Mouse (Mus musculus): ENCODE measurements around the gene Tedc2. TPM values are rescaled to one million over a fixed set of nuclear protein-coding genes. Genes with fewer than 3 reads are reported as not detected.

Tedc2 gene
- polyA plus RNA-seq, 1 experiment from 2014 or later: 14.8 TPM

DNA sequence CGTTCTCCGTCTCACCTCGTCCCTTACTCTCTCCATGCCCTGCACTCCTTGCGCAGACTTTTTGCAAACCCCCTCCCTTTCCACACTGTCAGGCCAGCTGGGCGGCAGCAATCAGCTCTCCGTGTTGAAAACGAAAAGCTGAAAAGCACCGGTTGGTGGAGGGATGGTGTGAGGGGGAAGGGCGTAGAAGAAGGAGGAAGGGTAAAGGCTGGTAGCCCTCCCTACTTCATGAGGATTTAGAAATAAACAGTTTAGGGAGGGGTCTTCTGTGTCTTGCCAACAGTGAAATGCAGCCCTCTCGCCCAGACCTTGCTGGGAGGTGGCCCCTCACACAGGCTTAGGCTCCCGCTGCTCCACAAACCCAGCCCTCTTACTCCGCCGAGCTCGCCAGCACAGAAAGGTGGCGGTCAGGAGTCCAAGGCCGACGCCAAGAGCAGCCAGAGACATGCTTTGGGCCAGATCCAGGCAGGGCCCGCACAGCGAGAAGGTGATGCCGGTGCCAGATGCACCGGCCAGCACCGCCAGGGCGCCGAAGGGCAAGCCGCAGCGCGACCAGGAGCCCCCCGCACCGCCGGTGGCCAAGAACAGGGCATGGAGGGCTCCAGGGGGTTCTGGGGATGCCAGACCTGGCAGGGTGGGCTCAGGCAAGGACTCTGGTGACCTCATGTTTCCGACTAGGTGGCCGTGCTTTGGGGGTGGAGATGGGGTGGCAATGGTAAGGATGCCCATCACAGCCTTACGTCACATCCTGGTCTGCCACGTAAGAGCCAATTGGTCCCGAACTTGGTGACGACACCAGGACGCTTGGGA is 8.8 kb downstream of the Tedc2 start:
- H3K9me3 ChIP-seq (replicated peaks): no peaks in the 10 kb centered on the region
- H3K27ac ChIP-seq: peak overlapping the region; percentile 68
- H3K36me3 ChIP-seq (ENCODE audit: poor library complexity, severe bottlenecking): peaks cover 22% of the 10 kb centered on the region
- peak; percentile 67 for ATAC-seq
- H3K9ac ChIP-seq: peak overlapping the region; percentile 82
- H3K27me3 ChIP-seq: peaks cover 31% of the 10 kb centered on the region
- peak overlapping the region; percentile 97 for H3K4me2 ChIP-seq
- 1% methylated on average over 37 of the region's 37 CpGs for WGBS
- H3K4me1 ChIP-seq: peaks cover 53% of the 10 kb centered on the region
- H3K4me3 ChIP-seq: peak overlapping the region; percentile 52

DNA sequence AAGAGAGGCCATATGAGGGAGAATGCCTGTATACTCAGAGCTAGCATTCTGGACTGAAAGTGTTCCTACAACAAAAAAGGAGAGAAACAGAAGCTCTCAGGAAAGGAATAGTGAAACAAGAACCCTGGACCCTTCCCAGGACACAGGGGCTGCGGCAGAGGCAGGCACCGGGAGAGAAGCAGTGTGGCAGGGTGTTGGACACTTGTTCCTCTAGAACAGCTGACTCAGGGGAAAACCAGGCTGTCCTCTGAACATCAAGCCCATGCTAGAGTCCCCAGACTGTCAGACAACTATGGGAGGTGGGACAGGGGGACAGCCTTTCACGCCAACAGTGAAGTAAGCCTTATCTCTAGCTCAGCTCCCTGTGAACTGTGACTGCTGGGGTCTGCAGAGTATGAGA is 10.1 kb downstream of the Tedc2 start:
- 89% methylated on average over 3 of the region's 3 CpGs for WGBS
- Histone ChIP-seq H3K9me3 (replicated peaks) (no peaks in the 10 kb centered on the region), H3K4me3 (no peak overlapping the region), H3K4me1 (peaks cover 66% of the 10 kb centered on the region), H3K27ac (no peak overlapping the region), H3K27me3 (peaks cover 33% of the 10 kb centered on the region), H3K36me3 (ENCODE audit: poor library complexity, severe bottlenecking) (peaks cover 10% of the 10 kb centered on the region), H3K9ac (no peak overlapping the region), H3K4me2 (0 out of 2 replicates have a peak overlapping the region, but pooled peaks have one; percentile 97)
- no peak for ATAC-seq

DNA sequence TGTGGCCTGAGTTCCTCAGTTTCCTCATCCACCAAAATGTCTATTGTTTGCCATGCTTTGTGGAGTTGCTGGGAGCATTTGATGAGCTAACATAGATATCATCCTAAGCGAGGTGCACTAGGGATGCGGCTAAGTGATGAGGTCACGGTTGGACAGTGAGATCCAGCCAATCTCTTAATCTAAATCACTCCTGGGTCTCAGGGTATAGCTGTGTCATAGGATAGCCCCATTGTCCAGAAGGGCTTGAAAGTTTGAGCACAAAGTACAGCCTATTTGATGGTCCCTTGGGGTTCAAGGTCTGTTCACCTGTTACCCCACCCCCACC is 10.8 kb downstream of the Tedc2 start:
- peaks cover 3% of the 10 kb centered on the region; the same call in 1 of the 2 replicates for H3K36me3 ChIP-seq (ENCODE audit: poor library complexity, severe bottlenecking)
- 83% methylated on average over 3 of the region's 3 CpGs for WGBS
- peak overlapping the region; percentile 60; the same call in 1 of the 2 replicates for H3K27ac ChIP-seq
- peaks cover 33% of the 10 kb centered on the region for H3K27me3 ChIP-seq
- ATAC-seq: no peak
- peaks cover 68% of the 10 kb centered on the region for H3K4me1 ChIP-seq
- H3K4me3 ChIP-seq: 0 out of 2 replicates have a peak overlapping the region, but pooled peaks have one; percentile 51
- no peaks in the 10 kb centered on the region for H3K9me3 ChIP-seq (replicated peaks)
- 0 out of 2 replicates have a peak overlapping the region, but pooled peaks have one; percentile 82 for H3K9ac ChIP-seq
- peak overlapping the region; percentile 94 for H3K4me2 ChIP-seq

DNA sequence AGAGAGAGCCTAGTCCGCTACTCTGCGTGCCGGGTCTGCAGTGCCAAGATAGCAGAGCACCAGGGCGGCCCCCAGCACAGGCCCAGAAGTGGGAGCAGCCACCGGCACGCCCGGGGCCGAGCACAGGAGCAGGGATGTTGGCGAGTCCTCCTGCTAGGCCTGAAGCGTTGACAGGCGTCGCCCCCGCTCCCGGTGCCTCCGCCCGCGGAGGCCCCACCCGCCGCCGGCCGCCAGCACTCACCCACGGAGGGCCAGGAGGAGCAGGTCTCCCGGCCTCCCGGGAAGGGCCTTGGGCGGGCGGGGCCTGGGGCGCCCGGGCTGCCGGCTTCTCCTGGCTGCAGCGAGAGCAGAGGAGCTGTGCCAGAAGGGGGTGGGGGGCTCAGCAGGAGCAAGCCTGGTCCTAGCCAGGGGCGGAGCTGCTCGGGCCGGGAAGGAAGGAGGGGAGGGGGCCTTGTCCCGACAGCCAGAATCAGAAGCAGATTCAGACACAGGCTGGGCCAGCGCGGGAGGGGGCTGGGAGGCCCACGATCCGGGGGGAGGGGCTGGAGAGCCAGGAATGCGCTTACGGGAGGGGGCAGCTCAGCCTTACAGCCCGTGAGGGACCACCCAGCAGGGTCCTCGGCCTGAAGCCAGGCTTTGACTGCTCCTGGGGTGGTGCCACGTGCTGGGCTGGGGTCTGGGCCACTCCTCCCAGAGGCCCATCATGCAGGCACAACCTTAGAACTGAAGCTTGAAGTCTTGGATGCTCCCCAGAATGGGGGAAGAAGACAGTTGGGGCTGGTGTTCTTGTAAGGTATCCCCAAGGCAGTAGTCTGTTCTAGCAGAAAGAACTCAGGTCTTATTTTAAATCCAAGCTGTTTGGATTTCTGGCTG is 11.4 kb downstream of the Tedc2 start, which contains the start of gene Ntn3:
Gene Ntn3 (minus strand): TSS at position 489 of the 873 bp plus-strand sequence.
- ATAC-seq: peak; percentile 31
- H3K4me1 ChIP-seq: peaks cover 74% of the 10 kb centered on the region

DNA sequence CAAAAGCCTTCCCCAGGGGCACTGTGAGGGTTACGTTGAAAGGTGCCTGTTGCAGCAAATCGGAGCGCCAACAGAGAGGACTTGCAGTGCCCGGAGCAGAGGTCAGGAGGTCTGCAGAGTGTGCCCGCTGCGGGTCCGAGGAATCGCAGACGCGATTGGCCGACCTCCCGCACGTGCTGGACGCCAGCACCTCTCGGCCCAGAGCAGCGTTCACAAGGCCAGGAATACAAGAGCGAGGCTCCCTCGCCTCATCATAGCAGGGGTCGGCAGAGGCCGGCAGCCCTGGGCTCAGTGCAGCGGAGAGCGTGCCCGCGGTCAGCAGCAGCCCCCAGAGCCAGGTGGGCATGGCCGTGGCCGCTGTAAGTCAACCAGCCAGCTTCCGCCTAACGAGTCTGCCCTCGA is 12.0 kb downstream of the Tedc2 start:
- Histone ChIP-seq H3K9ac (peak overlapping the region; percentile 82), H3K4me2 (peak overlapping the region; percentile 94), H3K36me3 (ENCODE audit: poor library complexity, severe bottlenecking) (no peaks in the 10 kb centered on the region), H3K9me3 (replicated peaks) (no peaks in the 10 kb centered on the region), H3K27ac (peak overlapping the region; percentile 60), H3K4me3 (peak overlapping the region; percentile 51), H3K27me3 (peaks cover 33% of the 10 kb centered on the region), H3K4me1 (peaks cover 80% of the 10 kb centered on the region)
- ATAC-seq: no peak
- 4% methylated on average over 29 of the region's 29 CpGs for WGBS

More for the DNA sequence above, 11.4 kb downstream of the Tedc2 start, which contains the start of gene Ntn3:
- Histone ChIP-seq H3K4me2 (peak within 1 kb of the TSS; percentile 94), H3K9ac (peak within 1 kb of the TSS; percentile 82), H3K9me3 (replicated peaks) (no peaks in the 10 kb centered on the region), H3K27me3 (peaks cover 33% of the 10 kb centered on the region), H3K36me3 (ENCODE audit: poor library complexity, severe bottlenecking) (no peaks in the 10 kb centered on the region), H3K4me3 (peak within 1 kb of the TSS; percentile 51), H3K27ac (peak within 1 kb of the TSS; percentile 60)
- under 1% methylated on average over 36 of the region's 43 CpGs for WGBS

DNA sequence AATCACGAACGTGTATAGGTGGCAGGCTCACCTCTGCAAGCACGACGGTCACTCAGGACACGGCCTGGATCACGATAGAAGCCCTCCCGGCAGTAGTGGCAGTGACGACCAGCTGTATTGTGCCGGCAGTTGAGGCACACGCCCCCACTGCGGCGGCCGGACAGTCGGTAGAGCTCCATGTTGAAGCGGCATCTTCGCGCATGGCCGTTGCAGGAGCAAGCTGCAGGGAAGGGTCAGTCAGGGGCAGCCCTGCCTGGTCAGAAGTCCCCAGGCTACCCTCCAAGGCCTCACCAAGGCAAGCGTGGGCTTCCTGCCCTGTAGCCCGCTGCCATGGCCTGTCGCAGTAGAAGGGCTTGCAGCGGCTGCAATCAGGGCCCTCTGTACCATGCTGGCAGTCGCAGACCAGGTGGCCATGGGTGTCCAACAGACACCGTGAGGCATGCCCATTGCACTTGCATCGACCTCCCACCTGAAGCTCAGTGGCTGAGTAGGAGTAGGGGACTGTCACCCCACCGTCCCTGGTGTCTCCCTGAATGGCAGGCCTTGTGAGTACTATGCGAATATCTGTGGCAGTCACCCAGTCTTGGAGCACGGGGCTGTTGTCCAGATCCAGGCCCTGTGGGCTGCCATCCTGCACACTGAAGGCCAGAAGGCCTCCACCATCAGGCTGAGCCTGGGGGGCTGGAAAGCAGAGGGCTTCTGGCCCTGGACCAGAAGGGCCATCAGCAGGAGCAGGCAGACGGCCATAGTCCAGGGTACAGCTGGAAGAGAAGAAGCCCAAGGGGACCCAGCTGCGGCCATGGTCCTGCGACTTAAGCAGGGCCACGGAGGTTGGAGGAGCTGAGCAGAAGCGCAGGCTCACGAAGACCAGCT is 12.6 kb downstream of the Tedc2 start:
- Histone ChIP-seq H3K4me2 (peak overlapping the region; percentile 94), H3K27me3 (peaks cover 33% of the 10 kb centered on the region), H3K9ac (peak overlapping the region; percentile 82; the same call in 1 of the 2 replicates), H3K27ac (no peak overlapping the region), H3K4me3 (peak overlapping the region; percentile 51), H3K36me3 (ENCODE audit: poor library complexity, severe bottlenecking) (no peaks in the 10 kb centered on the region), H3K4me1 (peaks cover 85% of the 10 kb centered on the region), H3K9me3 (replicated peaks) (no peaks in the 10 kb centered on the region)
- ATAC-seq: no peak
- 57% methylated on average over 34 of the region's 34 CpGs for WGBS

DNA sequence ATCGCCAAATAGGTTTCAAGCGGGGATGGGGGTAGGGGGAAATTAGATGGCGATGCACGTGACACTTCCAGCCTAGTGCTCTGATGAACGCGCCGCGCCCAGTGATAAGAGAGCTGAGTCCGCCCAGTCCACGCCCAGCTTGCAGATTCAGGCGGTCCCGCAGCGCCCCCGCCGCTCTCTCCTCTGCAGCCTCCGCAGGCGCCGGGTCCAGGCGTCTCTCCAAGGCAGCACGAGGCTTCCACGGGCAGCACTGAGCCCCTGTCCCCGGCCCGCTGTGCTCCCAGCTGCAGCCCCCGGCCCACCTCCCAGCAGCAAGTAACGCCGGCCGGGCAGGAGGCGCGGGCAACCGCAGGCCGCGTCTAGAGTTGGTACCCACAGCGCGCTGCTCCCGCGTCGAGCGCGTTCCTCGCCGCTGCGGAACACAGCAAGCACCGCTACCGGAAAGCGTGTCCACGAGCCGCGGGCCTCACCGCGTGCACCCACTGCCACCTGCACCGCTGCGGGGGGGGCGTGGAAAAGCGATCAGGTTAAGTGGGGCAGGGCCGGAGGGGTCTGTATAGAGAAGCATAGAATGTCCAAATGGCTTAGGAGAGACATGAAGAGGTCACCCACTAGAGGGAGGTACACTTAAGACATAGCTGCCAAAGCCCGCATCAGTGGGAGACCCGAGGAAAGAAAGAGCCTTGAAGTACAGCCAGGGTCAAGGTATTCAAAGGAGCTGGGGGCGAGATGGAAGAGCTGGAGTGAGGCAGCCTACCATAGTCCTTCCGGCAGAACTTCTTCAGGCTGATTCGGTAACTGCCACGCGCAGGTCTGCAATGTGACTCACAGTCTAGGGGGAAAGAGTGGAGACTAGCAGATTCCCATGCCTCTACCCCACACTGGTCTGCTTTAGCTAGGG is 13.9 kb downstream of the Tedc2 start:
- Histone ChIP-seq H3K9me3 (replicated peaks) (no peaks in the 10 kb centered on the region), H3K27me3 (peaks cover 33% of the 10 kb centered on the region), H3K27ac (peak overlapping the region; percentile 51), H3K4me1 (peaks cover 80% of the 10 kb centered on the region), H3K4me2 (peak overlapping the region; percentile 94), H3K36me3 (ENCODE audit: poor library complexity, severe bottlenecking) (no peaks in the 10 kb centered on the region), H3K9ac (peak overlapping the region; percentile 71), H3K4me3 (peak overlapping the region; percentile 70)
- 4% methylated on average over 62 of the region's 62 CpGs for WGBS
- ATAC-seq: peak; percentile 31

DNA sequence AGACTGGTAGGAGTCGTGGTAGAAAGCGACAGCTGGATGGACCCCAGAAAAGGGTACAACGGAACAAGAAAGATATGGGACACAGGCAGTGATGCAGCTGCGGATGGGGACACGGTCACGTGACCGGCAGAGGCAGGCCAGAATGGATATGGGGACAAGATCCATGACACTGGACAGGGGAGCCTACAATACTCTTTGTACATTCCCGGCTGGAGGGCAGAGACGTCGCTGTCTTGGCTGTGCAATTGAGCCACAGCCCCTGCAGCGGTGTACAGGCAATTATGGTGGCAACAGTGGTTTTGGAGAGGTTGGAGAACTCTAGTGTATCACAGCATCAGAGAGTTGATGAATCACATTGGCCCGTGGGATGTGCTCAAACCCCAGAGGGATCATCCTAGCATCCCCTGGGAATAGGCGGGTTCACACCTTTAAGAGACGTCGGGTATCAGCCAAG is 14.7 kb downstream of the Tedc2 start:
- H3K36me3 ChIP-seq (ENCODE audit: poor library complexity, severe bottlenecking): no peaks in the 10 kb centered on the region
- peaks cover 72% of the 10 kb centered on the region for H3K4me1 ChIP-seq
- H3K9ac ChIP-seq: peak overlapping the region; percentile 76
- H3K9me3 ChIP-seq (replicated peaks): no peaks in the 10 kb centered on the region
- H3K4me2 ChIP-seq: peak overlapping the region; percentile 94
- ATAC-seq: peak; percentile 23
- 4% methylated on average over 15 of the region's 15 CpGs for WGBS
- H3K27me3 ChIP-seq: peaks cover 28% of the 10 kb centered on the region
- H3K4me3 ChIP-seq: peak overlapping the region; percentile 70
- H3K27ac ChIP-seq: peak overlapping the region; percentile 22; the same call in 1 of the 2 replicates

DNA sequence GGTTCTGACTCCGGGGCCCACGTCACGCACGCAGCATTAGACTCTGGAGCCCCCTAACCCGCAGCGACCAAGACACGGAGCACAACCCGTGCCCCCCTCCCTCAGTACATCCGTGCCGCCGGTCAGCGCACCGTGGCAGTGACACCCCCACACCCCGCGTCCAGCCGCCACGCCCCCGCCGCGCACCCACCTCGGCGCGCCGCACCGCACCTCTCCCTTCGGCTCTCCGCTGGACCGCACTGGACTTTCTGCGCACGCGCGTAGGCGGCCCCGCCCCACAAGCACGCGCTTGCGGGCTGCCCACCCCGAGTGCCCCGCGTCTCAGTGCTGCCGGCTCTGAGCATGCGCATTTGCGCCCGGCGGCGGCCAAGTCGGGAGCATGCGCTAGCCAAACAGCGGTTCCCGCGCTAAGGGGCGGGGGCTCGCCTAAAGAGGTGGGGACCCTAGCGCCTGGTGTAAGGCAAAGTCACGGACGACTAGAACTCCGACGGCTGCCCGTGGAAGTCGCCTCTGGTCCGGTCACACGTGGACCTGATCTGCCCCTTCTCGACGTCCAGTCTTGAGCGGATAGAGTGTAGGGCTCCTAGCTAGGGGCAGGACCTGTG is 15.3 kb downstream of the Tedc2 start, which contains the start of gene Tbc1d24:
Gene Tbc1d24 (minus strand): TSS at position 279 of the 605 bp plus-strand sequence.
- peak within 1 kb of the TSS; percentile 70 for H3K4me3 ChIP-seq
- peaks cover 22% of the 10 kb centered on the region for H3K27me3 ChIP-seq
- no peaks in the 10 kb centered on the region for H3K36me3 ChIP-seq (ENCODE audit: poor library complexity, severe bottlenecking)
- H3K4me2 ChIP-seq: peak within 1 kb of the TSS; percentile 94
- H3K27ac ChIP-seq: peak within 1 kb of the TSS; percentile 22
- no peaks in the 10 kb centered on the region for H3K9me3 ChIP-seq (replicated peaks)
- WGBS: under 1% methylated on average over 65 of the region's 65 CpGs
- ATAC-seq: peak; percentile 77
- peak within 1 kb of the TSS; percentile 76 for H3K9ac ChIP-seq
- H3K4me1 ChIP-seq: peaks cover 67% of the 10 kb centered on the region

DNA sequence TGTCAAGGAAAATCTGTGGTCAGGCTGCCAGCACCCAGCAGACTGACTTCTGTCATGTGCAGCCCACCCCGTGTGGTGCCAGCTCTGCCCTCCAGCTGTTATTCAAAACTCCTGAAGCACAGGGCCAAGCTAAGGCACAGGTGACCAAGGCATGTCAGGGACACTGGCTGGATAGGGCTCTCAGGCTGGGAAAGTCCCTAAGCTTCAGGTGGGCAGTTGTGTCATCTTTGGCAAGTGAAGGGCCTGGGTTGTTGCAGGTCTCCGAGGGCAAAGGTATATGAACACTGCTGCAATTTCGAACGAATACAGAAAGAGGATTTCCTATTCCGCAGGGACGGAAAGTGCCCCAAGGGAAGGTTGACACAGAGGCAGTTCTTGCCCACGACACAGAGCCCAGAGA is 15.8 kb downstream of the Tedc2 start:
- no peaks in the 10 kb centered on the region for H3K9me3 ChIP-seq (replicated peaks)
- H3K4me3 ChIP-seq: peak overlapping the region; percentile 70
- no peaks in the 10 kb centered on the region for H3K36me3 ChIP-seq (ENCODE audit: poor library complexity, severe bottlenecking)
- no peak for ATAC-seq
- H3K4me2 ChIP-seq: peak overlapping the region; percentile 94
- H3K9ac ChIP-seq: peak overlapping the region; percentile 76
- peaks cover 64% of the 10 kb centered on the region for H3K4me1 ChIP-seq
- 13% methylated on average over 7 of the region's 7 CpGs for WGBS
- H3K27ac ChIP-seq: no peak overlapping the region; the same call in 1 of the 2 replicates
- peaks cover 18% of the 10 kb centered on the region for H3K27me3 ChIP-seq
